Mouse (Mus musculus) CH12.LX (cell line): ENCODE results near the gene Fgd6. TPM values are rescaled to one million over a fixed set of nuclear protein-coding genes. Genes with fewer than 3 reads are reported as not detected.

ENCODE experiments used
- DNase-seq: peaks from one replicate; pipeline ENCODE4 v3.0.0-alpha.2; 2013; ENCODE audit errors: extremely low read depth
- H3K27ac ChIP-seq: 2 replicates; pipeline ENCODE4 v1.5.1; 2012; ENCODE audit warnings: low read depth, mild to moderate bottlenecking, control low read depth, moderate library complexity; ENCODE audit not compliant: insufficient read depth
- H3K27me3 ChIP-seq: replicated peaks from 2 replicates; pipeline ENCODE3; 2012; ENCODE audit warnings: inconsistent platforms
- H3K36me3 ChIP-seq, 2 experiments: replicated peaks in 1 of 2; 2 replicates each; pipeline versions ENCODE3 to v1.6.1; 2012; ENCODE audit warnings: inconsistent platforms in 1 of 2, low read length in 1 of 2, mild to moderate bottlenecking in 1 of 2, mixed read lengths in 1 of 2, moderate library complexity in 1 of 2; ENCODE audit not compliant: control insufficient read depth in 1 of 2, insufficient read depth in 1 of 2
- H3K4me1 ChIP-seq, 2 experiments: 2 replicates each; pipeline ENCODE4 v1.6.1; 2012; ENCODE audit warnings: inconsistent platforms in 1 of 2, moderate library complexity in 1 of 2; ENCODE audit not compliant: insufficient read depth in 2 of 2, control insufficient read depth in 1 of 2
- H3K4me2 ChIP-seq: 2 replicates; pipeline ENCODE4 v1.6.1; 2012; ENCODE audit warnings: low read depth, mild to moderate bottlenecking, control low read depth; ENCODE audit not compliant: poor library complexity, insufficient read depth, severe bottlenecking
- H3K4me3 ChIP-seq, 3 experiments: fragments of 150-350 bp in 1 of 3; sonication (generic) in 1 of 3; replicated peaks in 1 of 3; 2 replicates each; pipeline versions ENCODE3 to v1.5.1; 2011 to 2012; ENCODE audit warnings: low read depth in 2 of 3, low read length in 2 of 3, mild to moderate bottlenecking in 2 of 3, moderate library complexity in 2 of 3, control low read depth in 1 of 3, improper control_type of control experiment in 1 of 3, inconsistent platforms in 1 of 3, mixed read lengths in 1 of 3; ENCODE audit not compliant: poor library complexity in 1 of 3
- H3K79me2 ChIP-seq: replicated peaks from 2 replicates; pipeline ENCODE4 v1.6.1; 2012; ENCODE audit warnings: mild to moderate bottlenecking, moderate library complexity; ENCODE audit not compliant: control insufficient read depth, poor library complexity, insufficient read depth, severe bottlenecking; ENCODE audit errors: extremely low read depth
- H3K9ac ChIP-seq: 2 replicates; pipeline ENCODE4 v1.6.1; 2012; ENCODE audit warnings: low read depth, mild to moderate bottlenecking, control low read depth, moderate library complexity; ENCODE audit not compliant: insufficient read depth
- H3K9me3 ChIP-seq: replicated peaks from 2 replicates; pipeline ENCODE3; 2012; ENCODE audit warnings: low read length, inconsistent platforms, mixed read lengths
- BHLHE40 ChIP-seq: IDR thresholded peaks from 2 replicates; pipeline ENCODE4 v1.6.1; 2011; ENCODE audit warnings: mild to moderate bottlenecking, low read depth, low read length, improper control_type of control experiment
- CHD1 ChIP-seq: IDR thresholded peaks from 2 replicates; pipeline ENCODE4 v1.6.1; 2012; ENCODE audit warnings: low read depth, low read length, improper control_type of control experiment, inconsistent platforms
- CTCF ChIP-seq, 2 experiments: IDR thresholded peaks in 1 of 2; conservative IDR thresholded peaks in 1 of 2; 2 replicates each; pipeline ENCODE4 v1.5.1; 2011 to 2012; ENCODE audit warnings: low read depth in 2 of 2, low read length in 2 of 2, improper control_type of control experiment in 1 of 2, inconsistent platforms in 1 of 2, mild to moderate bottlenecking in 1 of 2, moderate library complexity in 1 of 2
- ELF1 ChIP-seq: IDR thresholded peaks from 2 replicates; pipeline ENCODE4 v1.6.1; 2014; ENCODE audit warnings: low read depth, mild to moderate bottlenecking, inconsistent platforms, low read length, improper control_type of control experiment
- GABPA ChIP-seq: IDR thresholded peaks from 2 replicates; pipeline ENCODE4 v1.6.1; 2012; ENCODE audit warnings: low read depth, low read length, improper control_type of control experiment, inconsistent platforms; ENCODE audit not compliant: insufficient replicate concordance
- IRF4 ChIP-seq: IDR thresholded peaks from 2 replicates; pipeline ENCODE4 v1.6.1; 2014; ENCODE audit warnings: low read depth, mild to moderate bottlenecking, inconsistent platforms, low read length, improper control_type of control experiment
- MAFK ChIP-seq: IDR thresholded peaks from 2 replicates; pipeline ENCODE4 v1.6.1; 2011; ENCODE audit warnings: low read length, improper control_type of control experiment; ENCODE audit not compliant: insufficient replicate concordance
- MAZ ChIP-seq: IDR thresholded peaks from 2 replicates; pipeline ENCODE4 v1.6.1; 2012; ENCODE audit warnings: low read depth, mild to moderate bottlenecking, inconsistent platforms, low read length, improper control_type of control experiment, moderate library complexity
- MEF2A ChIP-seq: IDR thresholded peaks from 2 replicates; pipeline ENCODE4 v1.6.1; 2014; ENCODE audit warnings: low read depth, mild to moderate bottlenecking, inconsistent platforms, low read length, improper control_type of control experiment, borderline replicate concordance
- MXI1 ChIP-seq: IDR thresholded peaks from 2 replicates; pipeline ENCODE4 v1.6.1; 2011; ENCODE audit warnings: mild to moderate bottlenecking, low read depth, low read length, improper control_type of control experiment
- MYC ChIP-seq: IDR thresholded peaks from 2 replicates; pipeline ENCODE4 v1.6.1; 2011; ENCODE audit warnings: low read depth, mild to moderate bottlenecking, improper control_type of control experiment, low read length
- NELFE ChIP-seq: IDR thresholded peaks from 2 replicates; pipeline ENCODE4 v1.6.1; 2011; ENCODE audit warnings: low read depth, low read length, improper control_type of control experiment
- NRF1 ChIP-seq: IDR thresholded peaks from 2 replicates; pipeline ENCODE4 v1.6.1; 2014; ENCODE audit warnings: low read depth, mild to moderate bottlenecking, inconsistent platforms, low read length, improper control_type of control experiment, moderate library complexity
- PAX5 ChIP-seq: IDR thresholded peaks from 2 replicates; pipeline ENCODE4 v1.6.1; 2012; ENCODE audit warnings: low read length, inconsistent platforms, mixed read lengths
- POLR2AphosphoS2 ChIP-seq: IDR thresholded peaks from 2 replicates; pipeline ENCODE4 v1.6.1; 2011; ENCODE audit warnings: low read depth, low read length, improper control_type of control experiment
- RAD21 ChIP-seq: IDR thresholded peaks from 2 replicates; pipeline ENCODE4 v1.6.1; 2011; ENCODE audit warnings: low read depth, mild to moderate bottlenecking, low read length, improper control_type of control experiment, moderate library complexity
- RCOR1 ChIP-seq: conservative IDR thresholded peaks from 2 replicates; pipeline ENCODE4 v1.6.1; 2012; ENCODE audit warnings: low read depth, mild to moderate bottlenecking, inconsistent platforms, low read length, improper control_type of control experiment
- SIN3A ChIP-seq: IDR thresholded peaks from 2 replicates; pipeline ENCODE4 v1.6.1; 2012; ENCODE audit warnings: low read length, improper control_type of control experiment, inconsistent platforms
- SMC3 ChIP-seq: IDR thresholded peaks from 2 replicates; pipeline ENCODE4 v1.6.1; 2011; ENCODE audit warnings: low read depth, low read length, improper control_type of control experiment
- TCF12 ChIP-seq: IDR thresholded peaks from 2 replicates; pipeline ENCODE4 v1.6.1; 2014; ENCODE audit warnings: low read depth, mild to moderate bottlenecking, inconsistent platforms, low read length, improper control_type of control experiment
- UBTF ChIP-seq: IDR thresholded peaks from 2 replicates; pipeline ENCODE4 v1.6.1; 2012; ENCODE audit warnings: low read depth, mild to moderate bottlenecking, inconsistent platforms, low read length, improper control_type of control experiment, moderate library complexity
- USF1 ChIP-seq: IDR thresholded peaks from 2 replicates; pipeline ENCODE4 v1.6.1; 2014; ENCODE audit warnings: low read depth, mild to moderate bottlenecking, inconsistent platforms, low read length, improper control_type of control experiment
- USF2 ChIP-seq: conservative IDR thresholded peaks from 2 replicates; pipeline ENCODE4 v1.6.1; 2011; ENCODE audit warnings: low read depth, low read length, improper control_type of control experiment
- ZC3H11A ChIP-seq: IDR thresholded peaks from 2 replicates; pipeline ENCODE4 v1.6.1; 2012; ENCODE audit warnings: low read depth, mild to moderate bottlenecking, inconsistent platforms, low read length, improper control_type of control experiment
- ZNF384 ChIP-seq: IDR thresholded peaks from 2 replicates; pipeline ENCODE4 v1.6.1; 2012; ENCODE audit warnings: low read depth, low read length, improper control_type of control experiment, inconsistent platforms
- dilution Hi-C: fragments of 300-500 bp; cut with MboI; formaldehyde crosslinking; loops from 2 replicates; pipeline ENCODE4 v1.14.3; 2020; ENCODE audit warnings: low sequenced_read_pairs; ENCODE audit not compliant: extremely low pct_unique_long_range_greater_than_20kb, extremely low pct_ligation_motif_present
- in situ Hi-C: fragments of 300-500 bp; cut with MboI; formaldehyde crosslinking; loops from 3 replicates; pipeline ENCODE4 v1.14.3; 2019; ENCODE audit warnings: low sequenced_read_pairs, low pct_ligation_motif_present, low pct_unique_long_range_greater_than_20kb, mixed read lengths
- polyA plus RNA-seq: library from polyadenylated mRNA; unstranded; fragments of >175 nt; gene quantifications from 2 replicates; pipeline ENCODE4 v1.2.1, GENCODE M21; 2012; ENCODE audit warnings: low read depth; ENCODE audit not compliant: insufficient read length
- total RNA-seq, 2 experiments: library from RNA; depleted of rRNA; stranded (reverse); fragments of 300-350 nt in 1 of 2; fragments of >200 nt in 1 of 2; gene quantifications; 2 replicates each; pipeline ENCODE4 v1.2.3; 2012 to 2014

Fgd6 gene
- total and polyA plus RNA-seq, 3 experiments: 3.3 to 7.2 (median 5.0) TPM

- Histone ChIP-seq H3K36me3 (peaks cover 50 to 78% of the 10 kb centered on the region in 2 experiments), H3K9me3 (no peaks in the 10 kb centered on the region), H3K4me3 (no peak overlapping the region), H3K9ac (no peak overlapping the region), H3K27me3 (no peaks in the 10 kb centered on the region), H3K27ac (no peak overlapping the region), H3K79me2 (no peaks in the 10 kb centered on the region), H3K4me2 (no peak overlapping the region), H3K4me1 (peaks cover 13 to 19% of the 10 kb centered on the region in 2 experiments)
- peak; percentile 23 for DNase-seq
- TF ChIP-seq USF2 (no peak), UBTF (no peak), MEF2A (no peak), IRF4 (no peak), NELFE (no peak), ZNF384 (no peak), MXI1 (no peak), NRF1 (no peak), CTCF (conservative IDR thresholded peaks at IDR 0.05 in 1 of 2, IDR thresholded peaks at IDR 0.05 in 1 of 2; ENCODE audit: low read depth in 2 of 2, low read length in 2 of 2) (peak in 1 of 2 experiments; percentile 50; a peak in 2 of 4 replicates), RAD21 (peak; percentile 40), SMC3 (peak; percentile 17; the same call in 1 of the 2 replicates), RCOR1 (no peak), BHLHE40 (no peak), MYC (no peak)
- in situ Hi-C loops (no loop called here), dilution Hi-C loops (no loop called here)
Measured at GRCm38 (mm10) chr10:94124376-94124775, 88.6 kb downstream of the Fgd6 start.

GRCm38 (mm10) chr10:94129680-94130119, 93.9 kb downstream of the Fgd6 start:
- dilution Hi-C loops: no loop called here
- in situ Hi-C loops: no loop called here

GRCm38 (mm10) chr10:94133081-94133480, 97.3 kb downstream of the Fgd6 start:
- in situ Hi-C loops (no loop called here), dilution Hi-C loops (no loop called here)
- H3K4me3 ChIP-seq: no peak overlapping the region
- H3K36me3 ChIP-seq: peaks cover 48 to 78% of the 10 kb centered on the region in 2 experiments
- no peaks in the 10 kb centered on the region for H3K4me1 ChIP-seq
- no peaks in the 10 kb centered on the region for H3K79me2 ChIP-seq
- no peak overlapping the region for H3K9ac ChIP-seq
- no peak overlapping the region for H3K27ac ChIP-seq
- H3K9me3 ChIP-seq: no peaks in the 10 kb centered on the region
- no peak for DNase-seq
- no peaks in the 10 kb centered on the region for H3K27me3 ChIP-seq
- H3K4me2 ChIP-seq: no peak overlapping the region
- TF ChIP-seq GABPA: no peak
- no peak for TF ChIP-seq SIN3A
- no peak for TF ChIP-seq RAD21
- TF ChIP-seq ELF1: no peak
- no peak for TF ChIP-seq MAZ
- no peak for TF ChIP-seq IRF4
- no peak for TF ChIP-seq ZC3H11A
- no peak for TF ChIP-seq ZNF384
- no peak for TF ChIP-seq UBTF
- TF ChIP-seq CHD1: no peak
- no peak for TF ChIP-seq CTCF (conservative IDR thresholded peaks at IDR 0.05 in 1 of 2, IDR thresholded peaks at IDR 0.05 in 1 of 2; ENCODE audit: low read depth in 2 of 2, low read length in 2 of 2)
- no peak for TF ChIP-seq USF1
- TF ChIP-seq MAFK: no peak
- no peak for TF ChIP-seq NRF1
- no peak for TF ChIP-seq BHLHE40
- no peak for TF ChIP-seq POLR2AphosphoS2
- no peak for TF ChIP-seq TCF12
- TF ChIP-seq RCOR1: no peak
- no peak for TF ChIP-seq MEF2A

More at GRCm38 (mm10) chr10:94129680-94130119, 93.9 kb downstream of the Fgd6 start:
- Histone ChIP-seq H3K4me1 (no peaks in the 10 kb centered on the region), H3K4me2 (no peak overlapping the region), H3K79me2 (no peaks in the 10 kb centered on the region), H3K36me3 (peaks cover 54 to 78% of the 10 kb centered on the region in 2 experiments), H3K9me3 (no peaks in the 10 kb centered on the region), H3K27me3 (no peaks in the 10 kb centered on the region), H3K4me3 (no peak overlapping the region), H3K27ac (no peak overlapping the region), H3K9ac (no peak overlapping the region)
- no peak for TF ChIP-seq PAX5
- no peak for DNase-seq
